Mouse (Mus musculus) forebrain, postnatal 0 days (tissue): ENCODE results near the gene Cbr2. TPM values are rescaled to one million over a fixed set of nuclear protein-coding genes. Genes with fewer than 3 reads are reported as not detected.
"Not testable (repeated sequence)": the region's sequence is repeated elsewhere in the genome, so short reads cannot be mapped to it uniquely, and the experiment has no call there.

Source experiments
- ATAC-seq: fragments of 200-750 bp; cut with Nextera tagmentation; 2 replicates; pipeline ENCODE4 v1.8.0; 2017; ENCODE audit warnings: mild to moderate bottlenecking, moderate library complexity
- DNase-seq: peaks from one replicate; pipeline ENCODE4 v3.0.0-alpha.2; 2015
- H3K27ac ChIP-seq: fragments of 300-500 bp; sonication (generic); 2 replicates; pipeline ENCODE4 v1.5.1; 2014; ENCODE audit warnings: low read depth, mild to moderate bottlenecking, antibody characterized with exemption, low read length, moderate library complexity, mixed read lengths
- H3K27me3 ChIP-seq: fragments of 300-500 bp; sonication (generic); 2 replicates; pipeline ENCODE4 v1.6.1; 2014; ENCODE audit warnings: mild to moderate bottlenecking, low read length, mixed read lengths; ENCODE audit not compliant: insufficient read depth
- H3K36me3 ChIP-seq: fragments of 300-500 bp; sonication (generic); 2 replicates; pipeline ENCODE4 v1.6.1; 2014; ENCODE audit warnings: mild to moderate bottlenecking, moderate library complexity; ENCODE audit not compliant: insufficient read depth
- H3K4me1 ChIP-seq: fragments of 300-500 bp; sonication (generic); 2 replicates; pipeline ENCODE4 v1.6.1; 2014; ENCODE audit warnings: antibody characterized with exemption; ENCODE audit not compliant: insufficient read depth
- H3K4me2 ChIP-seq: fragments of 300-500 bp; sonication (generic); 2 replicates; pipeline ENCODE4 v1.6.1; 2014; ENCODE audit warnings: low read depth, mild to moderate bottlenecking, moderate library complexity
- H3K4me3 ChIP-seq: fragments of 300-500 bp; sonication (generic); 2 replicates; pipeline ENCODE4 v1.5.1; 2014; ENCODE audit warnings: low read depth, low read length, mixed read lengths
- H3K9ac ChIP-seq: fragments of 300-500 bp; sonication (generic); 2 replicates; pipeline ENCODE4 v1.6.1; 2014; ENCODE audit warnings: mild to moderate bottlenecking
- H3K9me3 ChIP-seq: fragments of 300-500 bp; sonication (generic); 2 replicates; pipeline ENCODE4 v1.6.1; 2016; ENCODE audit warnings: low read length
- CTCF ChIP-seq: sonication (generic); IDR thresholded peaks from 2 replicates; pipeline ENCODE4 v1.5.1; 2016; ENCODE audit warnings: antibody characterized with exemption, control low read depth, low read depth
- WGBS: fragments of 180-500 bp; shearing (Covaris S2); extraction: QIAGEN DNeasy Blood & Tissue Kit; methylation state at CpG from one replicate; pipeline ENCODE4 v1.1.7; 2014; 5-methylcytosine and 5-hydroxymethylcytosine counted together
- polyA plus RNA-seq: library from polyadenylated mRNA; unstranded; fragments of >200 nt; fragmentation: Nextera tagmentation; extraction: Ambion mirVana; gene quantifications from 2 replicates; pipeline ENCODE4 v1.2.1, GENCODE M21; 2015
- total RNA-seq: library from RNA; depleted of rRNA; stranded (reverse); fragments of >200 nt; gene quantifications from 2 replicates; pipeline ENCODE4 v1.2.3, GENCODE M21; 2014

Cbr2 gene
- total and polyA plus RNA-seq, 2 experiments from 2014 or later: 3.1 to 3.6 TPM

DNA sequence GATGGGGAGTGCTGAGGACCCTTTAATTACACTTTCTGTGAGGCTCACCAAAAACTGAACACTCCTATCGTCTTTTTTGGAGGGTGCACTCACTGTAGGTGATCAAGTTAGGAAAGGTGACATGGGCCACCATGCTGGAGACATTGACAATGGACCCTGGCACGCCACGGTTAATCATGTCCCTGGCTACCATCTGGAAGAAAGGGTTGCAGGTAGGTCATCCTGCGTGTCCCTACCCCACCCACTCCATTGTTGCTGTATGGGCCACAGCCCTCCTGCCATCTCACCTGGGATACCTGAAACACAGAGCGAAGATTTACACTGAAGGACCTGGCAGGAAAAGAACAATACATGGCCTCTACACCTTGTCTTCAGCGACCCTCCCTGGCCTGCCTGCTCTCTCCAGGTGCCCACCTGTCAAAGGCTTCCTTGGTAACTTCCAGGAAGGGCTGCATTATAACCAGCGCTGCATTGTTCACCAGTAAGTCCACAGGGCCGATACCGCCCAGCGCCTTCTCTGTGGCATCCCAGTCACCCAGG lies 1.5 kb downstream of the Cbr2 start:
- no peak for ATAC-seq
- Histone ChIP-seq H3K36me3 (no peaks in the 10 kb centered on the region; the same call in 1 of the 2 replicates), H3K27ac (no peak overlapping the region)

DNA sequence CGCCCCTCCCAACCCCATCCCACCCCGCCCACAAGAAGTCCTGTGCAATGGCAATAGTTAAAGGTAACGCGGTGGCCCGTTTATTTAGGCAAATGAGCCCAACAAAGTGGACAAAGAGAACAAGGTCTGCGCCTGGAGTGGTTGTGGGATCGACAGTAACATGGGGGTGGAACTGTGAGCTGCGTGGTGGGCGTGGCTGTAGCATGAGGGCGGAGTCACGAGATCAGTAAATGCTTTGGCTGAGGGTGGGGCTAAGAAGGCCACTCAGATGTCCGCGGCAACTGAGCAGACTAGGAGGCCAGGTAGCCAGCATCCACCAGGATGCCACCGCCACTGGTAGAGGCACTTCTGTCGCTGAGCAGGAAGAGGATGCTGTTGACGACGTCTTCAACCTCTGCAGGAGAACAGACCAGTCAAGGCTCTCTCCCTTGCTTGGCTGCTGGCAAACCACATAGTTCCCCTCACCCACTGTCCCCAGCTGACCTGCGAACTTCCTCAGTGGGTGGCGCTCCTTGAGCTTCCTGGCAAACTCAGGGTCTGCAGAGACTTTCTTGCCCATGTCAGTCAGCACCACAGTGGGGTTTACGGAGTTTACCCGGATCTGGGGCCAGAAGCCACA lies 2.4 kb downstream of the Cbr2 start:
- H3K9ac ChIP-seq, DNase-seq: not testable (repeated sequence)
- WGBS: 1% methylated on average over 17 of the region's 21 CpGs

More for the DNA sequence above, 1.5 kb downstream of the Cbr2 start:
- H3K9ac ChIP-seq: no peak overlapping the region
- 85% methylated on average over 10 of the region's 10 CpGs for WGBS
- no peak for DNase-seq
- H3K4me3 ChIP-seq: no peak overlapping the region
- H3K9me3 ChIP-seq: no peaks in the 10 kb centered on the region
- H3K27me3 ChIP-seq: no peaks in the 10 kb centered on the region
- H3K4me2 ChIP-seq: no peak overlapping the region
- no peak for TF ChIP-seq CTCF
- no peaks in the 10 kb centered on the region for H3K4me1 ChIP-seq

DNA sequence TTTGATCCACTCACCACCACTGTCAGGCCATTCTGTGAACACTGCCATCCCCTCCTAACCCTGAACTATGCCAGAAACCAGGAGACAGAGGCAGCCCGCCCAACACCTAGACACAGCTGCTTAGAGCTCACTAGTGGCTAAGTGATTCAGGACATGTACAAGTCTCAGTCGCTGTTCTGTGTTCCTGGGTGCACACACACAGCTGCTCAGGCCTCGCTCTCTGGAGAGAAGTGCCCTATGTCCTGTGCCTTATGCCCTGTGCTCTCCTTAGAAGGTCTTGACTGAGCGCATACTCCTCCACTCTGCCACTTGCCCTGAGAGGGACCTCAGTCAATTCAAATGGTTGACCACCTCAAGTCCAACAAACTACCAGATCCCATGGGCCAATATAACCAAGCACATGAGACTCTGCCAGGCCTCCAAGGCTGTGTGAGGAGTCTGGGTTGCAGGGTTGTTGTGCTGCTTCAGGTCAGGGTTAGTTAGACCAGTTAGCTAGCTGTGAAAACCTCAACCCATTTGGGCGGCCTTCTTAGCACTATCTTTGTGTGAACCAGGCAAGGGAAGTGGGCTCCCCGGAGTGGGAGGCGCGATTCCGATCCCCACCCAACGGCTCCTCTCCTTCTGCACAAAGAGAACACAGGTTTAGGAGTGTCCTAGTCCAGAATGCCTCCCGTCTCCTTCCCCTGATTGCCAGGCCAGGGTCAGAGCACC lies 3.2 kb downstream of the Cbr2 start:
- H3K4me3 ChIP-seq: no peak overlapping the region
- H3K9ac ChIP-seq: no peak overlapping the region
- H3K36me3 ChIP-seq: peaks cover 1% of the 10 kb centered on the region; the same call in 1 of the 2 replicates
- no peaks in the 10 kb centered on the region for H3K4me1 ChIP-seq
- H3K9me3 ChIP-seq: no peaks in the 10 kb centered on the region
- no peak for DNase-seq
- H3K27me3 ChIP-seq: no peaks in the 10 kb centered on the region
- H3K27ac ChIP-seq: no peak overlapping the region
- 69% methylated on average over 11 of the region's 11 CpGs for WGBS
- no peak overlapping the region for H3K4me2 ChIP-seq
- TF ChIP-seq CTCF: no peak
- ATAC-seq: no peak

More for the DNA sequence above, 2.4 kb downstream of the Cbr2 start:
- ATAC-seq, H3K4me3 ChIP-seq, H3K27me3 ChIP-seq, H3K4me1 ChIP-seq, H3K36me3 ChIP-seq, H3K9me3 ChIP-seq, H3K27ac ChIP-seq: not testable (repeated sequence)
- peak overlapping the region; percentile 13; the same call in 1 of the 2 replicates for H3K4me2 ChIP-seq

DNA sequence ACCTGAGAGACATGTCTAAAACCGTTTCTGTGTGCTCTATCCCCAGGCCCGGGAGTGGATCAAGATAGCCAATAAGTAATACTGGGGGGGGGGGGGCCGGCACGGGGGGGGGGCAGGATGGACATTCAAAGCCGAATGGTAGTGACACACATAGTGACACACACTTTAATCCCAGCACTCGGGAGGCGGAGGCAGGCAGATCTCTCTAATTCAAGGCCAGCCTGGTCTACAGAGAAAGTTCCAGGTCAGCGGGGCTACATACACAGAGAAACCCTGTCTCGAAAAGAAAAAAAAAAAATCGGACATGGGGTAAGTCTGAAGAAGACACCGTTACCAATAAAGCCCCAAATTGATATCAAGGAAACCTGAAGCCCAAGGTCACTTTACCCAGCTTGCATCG lies 4.3 kb downstream of the Cbr2 start:
- Histone ChIP-seq H3K4me1 (no peaks in the 10 kb centered on the region), H3K9me3 (no peaks in the 10 kb centered on the region), H3K4me3 (no peak overlapping the region), H3K27ac (no peak overlapping the region), H3K27me3 (no peaks in the 10 kb centered on the region), H3K4me2 (no peak overlapping the region), H3K9ac (no peak overlapping the region), H3K36me3 (peaks cover 11% of the 10 kb centered on the region; the same call in 1 of the 2 replicates)
- WGBS: 58% methylated on average over 12 of the region's 12 CpGs
- DNase-seq: no peak
- TF ChIP-seq CTCF: no peak
- no peak for ATAC-seq

DNA sequence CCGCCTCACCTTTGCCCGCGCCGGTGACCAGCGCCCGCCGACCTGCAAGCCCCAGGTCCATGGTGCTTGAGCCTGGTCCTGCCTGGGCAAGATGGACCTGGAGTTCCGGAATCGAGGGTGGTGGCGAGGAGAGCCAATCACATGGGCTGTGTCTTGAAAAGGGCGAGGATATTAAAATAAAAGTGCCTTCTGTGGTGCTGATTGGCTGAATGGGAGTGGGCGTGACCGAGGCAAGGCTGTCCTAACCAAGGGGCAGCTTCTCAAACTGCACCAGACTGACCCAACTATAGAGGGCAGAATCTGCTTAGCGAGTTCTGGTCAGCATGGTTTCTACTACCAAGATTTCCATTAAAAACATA lies 4.8 kb downstream of the Cbr2 start, which contains the start of gene Dcxr:
Gene Dcxr, minus strand, starts transcription at position 113 of the 359 bp plus-strand sequence.
- DNase-seq (peak; percentile 54), ATAC-seq (peak; percentile 91)
- Histone ChIP-seq H3K36me3 (peaks cover 11% of the 10 kb centered on the region; the same call in 1 of the 2 replicates), H3K4me3 (peak within 1 kb of the TSS; percentile 39), H3K9me3 (no peaks in the 10 kb centered on the region), H3K27me3 (no peaks in the 10 kb centered on the region), H3K9ac (peak within 1 kb of the TSS; percentile 45), H3K4me1 (no peaks in the 10 kb centered on the region), H3K27ac (no peak within 1 kb of the TSS), H3K4me2 (peak within 1 kb of the TSS; percentile 72)
- TF ChIP-seq CTCF: 0 out of 2 replicates have a peak, but pooled peaks have one; percentile 19
- 0% methylated on average over 14 of the region's 14 CpGs for WGBS

DNA sequence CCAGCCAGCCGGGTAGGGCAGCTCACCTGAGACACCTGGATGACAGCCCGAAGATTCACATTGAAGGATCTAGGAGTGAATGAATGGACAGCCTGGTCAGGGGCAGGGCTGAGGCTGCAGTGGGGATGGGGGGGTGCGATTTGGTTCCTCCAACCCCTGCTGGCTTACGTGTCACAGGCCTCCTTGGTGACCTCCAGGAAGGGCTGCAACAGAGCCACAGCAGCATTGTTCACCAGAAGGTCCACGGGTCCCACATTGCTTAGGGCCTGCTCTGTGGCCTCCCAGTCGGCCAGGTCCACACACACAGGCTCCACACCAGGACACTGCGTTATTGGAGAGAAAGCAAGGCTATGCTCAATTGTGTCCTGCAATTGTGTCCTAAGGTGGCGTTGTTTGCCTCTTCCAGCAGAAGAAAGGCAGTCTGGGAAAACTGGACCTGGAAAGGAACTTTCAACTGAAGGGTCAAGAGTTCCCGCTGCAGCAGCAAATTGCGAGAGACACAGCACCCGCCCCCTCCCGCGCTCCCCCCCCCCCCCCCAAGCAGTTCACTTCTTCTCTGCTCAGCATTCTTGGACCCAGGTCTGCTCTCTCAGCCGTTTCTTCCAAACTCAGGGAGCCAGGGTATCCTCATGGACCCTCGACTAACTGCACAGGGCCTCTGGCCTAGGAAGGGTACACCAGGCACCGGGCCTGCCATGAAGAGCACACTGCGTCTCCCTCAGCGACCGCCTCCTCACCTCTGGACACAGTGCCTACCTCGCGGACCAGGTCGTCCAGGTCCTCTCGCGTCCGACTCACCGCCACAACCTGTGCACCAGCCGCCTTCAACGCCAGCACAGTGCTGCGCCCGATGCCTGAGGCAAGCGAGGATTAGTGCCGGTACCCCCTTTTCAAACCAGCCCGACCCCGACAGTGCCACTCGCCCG lies 5.4 kb downstream of the Cbr2 start:
- H3K36me3 ChIP-seq: peaks cover 11% of the 10 kb centered on the region; the same call in 1 of the 2 replicates
- no peaks in the 10 kb centered on the region for H3K4me1 ChIP-seq
- H3K4me3 ChIP-seq: peak overlapping the region; percentile 39
- TF ChIP-seq CTCF: no peak
- H3K9me3 ChIP-seq: no peaks in the 10 kb centered on the region
- H3K27ac ChIP-seq: no peak overlapping the region
- whole genome bisulfite sequencing: 19% methylated on average over 36 of the region's 36 CpGs
- DNase-seq (no peak), ATAC-seq (peak; percentile 12; the same call in 1 of the 2 replicates)
- H3K4me2 ChIP-seq: peak overlapping the region; percentile 72
- no peaks in the 10 kb centered on the region for H3K27me3 ChIP-seq
- peak overlapping the region; percentile 45 for H3K9ac ChIP-seq
